Mouse (Mus musculus) Patski (cell line): Measurements from ENCODE around the gene Hps3. TPM values are rescaled to one million over a fixed set of nuclear protein-coding genes. Genes with fewer than 3 reads are reported as not detected.

Source experiments
- ATAC-seq: fragments of 100-300 bp; one replicate; pipeline ENCODE4 v1.8.0; 2021
- CTCF ChIA-PET: fragments of 350-600 bp; sonication (Branson Sonifier 250); formaldehyde crosslinking; loops from one replicate; lab custom pipeline; 2022; ENCODE audit warnings: inconsistent platforms; lab: Charles Lee
- POLR2A ChIA-PET: fragments of 350-600 bp; sonication (Branson Sonifier 250); formaldehyde crosslinking; loops from one replicate; lab custom pipeline; 2022; ENCODE audit warnings: antibody characterized with exemption, inconsistent platforms; lab: Charles Lee
- DNase-seq: peaks from one replicate; pipeline ENCODE4 v3.0.0-alpha.2; 2011; ENCODE audit warnings: low read depth, low spot score
- H3K27me3 ChIP-seq: fragments of 371-371 bp; one replicate; pipeline ENCODE4 v1.5.1; 2021
- CTCF ChIP-seq: fragments of 100-300 bp; IDR thresholded peaks from one replicate; pipeline ENCODE4 v1.5.1; 2021
- in situ Hi-C: fragments of 300-500 bp; cut with MboI; formaldehyde crosslinking; loops from 3 replicates; pipeline ENCODE4 v1.11.1; 2018; ENCODE audit warnings: low pct_unique_long_range_greater_than_20kb, mixed read lengths
- polyA plus RNA-seq: library from polyadenylated mRNA; unstranded; gene quantifications from one replicate; pipeline ENCODE4 v1.2.3, GENCODE M21; 2021

Hps3 gene
- polyA plus RNA-seq, 1 experiment from 2014 or later: 20.6 TPM

DNA sequence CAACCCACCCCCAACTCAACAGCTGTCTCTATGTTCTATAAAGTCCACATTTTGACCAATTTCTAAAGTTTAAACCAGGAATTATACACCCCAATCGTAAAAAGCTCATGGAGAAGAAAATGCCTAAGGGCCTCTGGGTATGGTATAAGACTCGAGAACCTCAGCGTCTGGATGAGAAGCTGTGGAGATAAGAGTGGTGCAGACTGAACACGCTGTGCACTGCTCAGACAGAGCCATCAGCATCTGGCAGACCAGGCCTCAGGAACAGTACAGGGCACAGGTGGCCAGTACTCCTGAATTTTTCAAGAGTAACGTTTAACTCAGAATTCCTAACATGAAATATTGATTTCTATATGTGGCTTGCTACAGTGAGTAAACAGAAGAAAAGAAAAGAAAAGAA is 27.4 kb downstream of the Hps3 start:
- POLR2A ChIA-PET: no interaction called here
- no peaks in the 10 kb centered on the region for H3K27me3 ChIP-seq
- DNase-seq (no peak), ATAC-seq (no peak)
- CTCF ChIA-PET: interaction anchor here (1.0 to 1.4 kb wide), 4 partner anchors 9 to 103 kb away, joined by 3 to 5 read pairs (median 4); no protein-coding TSS in a partner anchor
- in situ Hi-C loops: no loop called here
- TF ChIP-seq CTCF: no peak

DNA sequence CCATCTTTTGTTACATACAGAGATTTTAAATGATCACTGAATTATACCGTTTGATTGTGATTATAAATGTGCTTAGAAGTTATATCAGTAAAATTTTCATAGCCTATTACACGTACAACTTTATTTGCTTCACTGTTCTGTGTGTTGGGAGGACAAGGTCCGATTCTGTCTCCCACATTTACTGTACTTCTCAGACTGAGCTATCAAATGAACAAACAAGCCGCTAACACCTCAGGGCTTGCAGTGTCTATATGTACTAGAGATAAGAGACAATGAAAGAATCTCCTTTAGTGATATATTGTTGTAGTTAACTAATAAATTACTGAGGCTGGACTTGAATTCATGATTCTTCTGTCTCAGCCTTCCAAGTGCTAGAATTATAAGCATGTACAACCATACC is 27.8 kb downstream of the Hps3 start:
- ChIA-PET CTCF (interaction anchor here (1.0 kb wide), 1 partner anchor 93 kb away, joined by 3 read pairs; no protein-coding TSS in a partner anchor), POLR2A (no interaction called here)
- no peak for TF ChIP-seq CTCF
- ATAC-seq: no peak
- no peak for DNase-seq
- in situ Hi-C loops: no loop called here
- no peaks in the 10 kb centered on the region for H3K27me3 ChIP-seq

DNA sequence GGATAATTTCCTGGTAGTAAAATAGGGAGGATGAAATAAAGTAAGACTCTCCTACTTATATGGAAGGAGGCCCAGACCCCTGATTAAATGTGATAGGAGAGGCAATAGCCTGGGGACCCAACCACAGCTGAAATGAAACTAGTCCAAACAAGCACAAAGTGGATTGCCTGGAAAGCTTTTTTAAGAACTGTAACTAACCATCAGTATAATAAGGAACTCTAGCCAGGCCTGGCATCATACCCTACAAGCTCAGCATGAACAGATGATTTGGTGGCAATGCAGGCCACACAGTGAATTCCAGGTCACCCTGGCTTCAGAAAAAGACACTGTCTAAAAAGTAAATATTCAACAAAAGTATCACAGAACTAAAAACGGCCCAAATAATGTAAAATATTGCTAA is 29.5 kb downstream of the Hps3 start:
- no peaks in the 10 kb centered on the region for H3K27me3 ChIP-seq
- in situ Hi-C loops: no loop called here
- ChIA-PET POLR2A (no interaction called here), CTCF (no interaction called here)
- no peak for TF ChIP-seq CTCF
- ATAC-seq: no peak
- no peak for DNase-seq

- DNase-seq: no peak
- in situ Hi-C loops: loop anchor here (5.0 kb wide), 1 partner anchor 102 kb away; no protein-coding TSS in a partner anchor
- ChIA-PET POLR2A (no interaction called here), CTCF (interaction anchor here (1.6 kb wide), 1 partner anchor 99 kb away, joined by 4 read pairs; no protein-coding TSS in a partner anchor)
- TF ChIP-seq CTCF: no peak
- H3K27me3 ChIP-seq: no peaks in the 10 kb centered on the region
- no peak for ATAC-seq
Measured at GRCm38 (mm10) chr3:20004422-20004821, 30.7 kb downstream of the Hps3 start.

DNA sequence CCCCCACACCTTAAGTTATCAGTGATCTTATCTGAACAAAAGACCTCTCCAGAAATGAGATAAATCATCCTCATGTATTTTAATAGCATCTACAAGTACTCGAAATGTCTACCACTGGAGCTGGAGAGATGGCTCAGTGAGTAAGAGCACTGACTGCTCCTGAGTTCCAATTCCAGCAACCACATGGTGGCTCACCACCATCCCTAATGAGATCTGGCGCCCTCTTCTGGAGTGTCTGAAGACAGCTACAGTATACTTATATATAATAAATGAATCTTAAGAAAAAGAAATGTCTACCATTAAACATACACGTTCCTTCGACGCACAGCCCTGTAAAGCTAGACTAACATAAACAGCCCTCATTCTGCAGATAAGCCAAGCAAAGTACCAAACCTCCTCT is 32.3 kb downstream of the Hps3 start:
- ChIA-PET CTCF (interaction anchor here (1.0 to 1.8 kb wide), 8 partner anchors 10 to 108 kb away, joined by 3 to 4 read pairs (median 3); no protein-coding TSS in a partner anchor), POLR2A (interaction anchor here (1.2 kb wide), 1 partner anchor 152 kb away, joined by 3 read pairs; the partner anchor contains the start of gene Gyg)
- peak; percentile 89 for TF ChIP-seq CTCF
- ATAC-seq (peak; percentile 45), DNase-seq (no peak)
- in situ Hi-C loops: loop anchor here (5.0 kb wide), 1 partner anchor 100 kb away; no protein-coding TSS in a partner anchor
- no peaks in the 10 kb centered on the region for H3K27me3 ChIP-seq

DNA sequence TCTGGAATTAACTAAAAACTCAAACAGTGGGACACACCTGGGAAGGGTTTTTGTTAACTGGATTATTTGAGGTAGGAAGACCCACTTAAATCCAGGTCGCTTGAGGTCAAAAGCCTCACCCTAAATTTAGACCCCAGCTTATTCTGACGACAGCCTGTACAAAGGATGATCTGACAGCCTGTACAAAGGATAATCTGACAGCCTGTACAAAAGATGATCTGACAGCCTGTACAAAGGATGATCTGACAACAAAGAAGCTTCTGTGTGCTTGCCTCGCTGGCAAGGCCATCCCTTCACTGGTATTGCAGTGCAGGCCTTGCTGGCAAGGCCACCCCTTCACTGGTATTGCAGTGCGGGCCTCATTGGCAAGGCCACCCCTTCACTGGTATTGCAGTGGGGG is 34.3 kb downstream of the Hps3 start:
- no peak for ATAC-seq
- in situ Hi-C loops: loop anchor here (5.0 kb wide), 1 partner anchor 99 kb away; no protein-coding TSS in a partner anchor
- DNase-seq: no peak
- H3K27me3 ChIP-seq: no peaks in the 10 kb centered on the region
- TF ChIP-seq CTCF: no peak
- POLR2A ChIA-PET: no interaction called here
- CTCF ChIA-PET: no interaction called here

- TF ChIP-seq CTCF: no peak
- ATAC-seq (no peak), DNase-seq (no peak)
- H3K27me3 ChIP-seq: no peaks in the 10 kb centered on the region
- CTCF ChIA-PET: interaction anchor here (1.4 kb wide), 1 partner anchor 21 kb away, joined by 3 read pairs; no protein-coding TSS in a partner anchor
- POLR2A ChIA-PET: no interaction called here
- in situ Hi-C loops: no loop called here
Measured at GRCm38 (mm10) chr3:19999551-19999950, 35.6 kb downstream of the Hps3 start.

DNA sequence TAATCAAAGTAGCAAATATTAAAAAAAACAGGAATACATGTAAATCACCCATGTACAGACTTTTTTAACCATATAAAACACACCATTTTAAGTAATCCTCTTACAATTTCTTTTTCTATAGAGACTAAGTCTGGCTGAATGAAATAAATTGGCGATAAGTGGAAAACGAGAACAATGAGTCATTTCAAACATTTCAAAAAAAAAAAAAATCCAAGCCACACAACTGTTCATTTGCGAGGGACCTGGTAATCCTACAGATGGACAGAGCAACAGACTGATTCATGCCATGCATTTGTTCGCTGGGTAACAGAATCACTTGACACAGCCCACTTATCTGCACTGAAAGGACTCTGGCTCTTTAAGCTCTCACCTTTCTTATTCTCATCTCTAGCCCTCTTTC is 42.7 kb downstream of the Hps3 start:
- no peaks in the 10 kb centered on the region for H3K27me3 ChIP-seq
- DNase-seq (no peak), ATAC-seq (no peak)
- in situ Hi-C loops: no loop called here
- CTCF ChIA-PET: interaction anchor here (1.8 to 2.5 kb wide), 3 partner anchors 9 to 88 kb away, joined by 5 to 9 read pairs (median 6); no protein-coding TSS in a partner anchor
- no peak for TF ChIP-seq CTCF
- POLR2A ChIA-PET: interaction anchor here (1.0 to 1.8 kb wide), 2 partner anchors 9 to 97 kb away, joined by 3 to 5 read pairs; no protein-coding TSS in a partner anchor

DNA sequence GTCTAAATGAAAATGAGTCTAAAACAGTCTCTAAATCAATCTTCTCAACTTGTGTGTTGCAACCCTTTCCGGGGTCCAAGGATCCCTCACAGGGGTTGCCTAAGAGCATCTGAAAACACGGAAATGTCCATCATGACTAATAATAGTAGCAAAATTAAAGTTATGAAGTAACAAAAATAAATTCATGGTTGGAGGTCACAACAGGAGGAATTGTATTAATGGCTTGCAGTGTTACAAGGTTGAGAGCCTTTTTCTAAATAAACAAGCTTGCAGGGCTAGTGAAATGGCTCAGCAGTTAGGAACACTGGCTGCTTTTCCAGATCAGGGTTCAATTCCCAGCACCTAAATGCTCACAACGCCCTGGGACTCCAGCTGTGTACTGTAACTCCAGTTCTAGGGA is 45.1 kb downstream of the Hps3 start:
- ATAC-seq (no peak), DNase-seq (no peak)
- ChIA-PET CTCF (interaction anchor here (0.7 kb wide), 1 partner anchor 18 kb away, joined by 3 read pairs; no protein-coding TSS in a partner anchor), POLR2A (no interaction called here)
- no peaks in the 10 kb centered on the region for H3K27me3 ChIP-seq
- TF ChIP-seq CTCF: no peak
- in situ Hi-C loops: no loop called here

DNA sequence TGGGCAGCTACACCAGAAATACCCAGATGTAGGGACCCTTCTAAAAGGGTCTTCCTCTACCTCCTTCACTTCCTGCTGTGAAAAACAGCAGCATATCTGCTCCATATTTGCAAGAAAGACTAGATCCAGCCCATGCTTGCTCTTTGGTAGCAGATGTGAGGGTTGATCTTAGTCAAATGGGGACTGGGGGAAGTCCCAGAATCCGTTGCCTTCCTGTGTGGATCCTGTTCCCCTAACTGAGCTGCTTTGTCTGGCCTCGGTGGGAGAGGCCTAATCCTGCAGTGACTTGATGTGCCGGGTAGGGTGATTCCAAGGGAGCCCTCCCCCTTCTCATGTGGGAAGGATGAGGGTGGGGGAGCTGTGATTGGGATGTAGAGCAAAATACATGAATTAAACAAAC is 49.0 kb downstream of the Hps3 start:
- ATAC-seq: no peak
- TF ChIP-seq CTCF: no peak
- DNase-seq: no peak
- in situ Hi-C loops: no loop called here
- H3K27me3 ChIP-seq: no peaks in the 10 kb centered on the region
- POLR2A ChIA-PET: interaction anchor here (0.8 to 1.2 kb wide), 3 partner anchors 8 to 91 kb away, joined by 3 to 4 read pairs (median 3); no protein-coding TSS in a partner anchor
- CTCF ChIA-PET: interaction anchor here (1.7 to 2.0 kb wide), 2 partner anchors 9 to 10 kb away, joined by 6 to 8 read pairs; no protein-coding TSS in a partner anchor

DNA sequence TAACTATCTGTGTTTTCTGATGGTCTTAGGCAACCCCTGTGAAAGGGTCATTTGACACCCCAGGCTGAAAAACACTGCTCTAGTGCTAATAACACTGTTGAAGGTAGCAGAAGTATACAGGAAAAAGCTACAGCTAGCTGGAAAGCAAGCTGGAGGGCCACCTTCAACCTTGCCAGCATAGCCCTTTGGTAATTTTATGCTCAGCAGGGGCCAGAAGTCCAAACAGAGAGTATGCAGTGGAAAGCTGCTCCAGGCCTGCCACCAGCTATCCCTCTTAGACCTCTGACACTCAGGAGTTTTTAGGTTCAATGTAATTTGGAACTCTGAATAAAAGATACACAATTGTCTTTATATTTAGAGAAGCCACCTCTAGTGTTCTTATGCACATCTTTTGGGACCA is 52.3 kb downstream of the Hps3 start:
- in situ Hi-C loops: no loop called here
- ATAC-seq: no peak
- no peak for DNase-seq
- no peak for TF ChIP-seq CTCF
- CTCF ChIA-PET: interaction anchor here (0.6 to 3.2 kb wide), 5 partner anchors 9 to 19 kb away, joined by 3 to 9 read pairs (median 4); no protein-coding TSS in a partner anchor
- POLR2A ChIA-PET: interaction anchor here (0.7 to 1.7 kb wide), 3 partner anchors 9 to 15 kb away, joined by 3 to 8 read pairs (median 5); no protein-coding TSS in a partner anchor
- no peaks in the 10 kb centered on the region for H3K27me3 ChIP-seq
